Mouse (Mus musculus) heart, embryonic 10.5 days (tissue): ENCODE results near the gene Galnt5. TPM values are rescaled to one million over a fixed set of nuclear protein-coding genes. Genes with fewer than 3 reads are reported as not detected.

Experiments
- DNase-seq: peaks from one replicate; pipeline ENCODE4 v3.0.0-alpha.2; 2017; ENCODE audit warnings: low spot score
- H3K27ac ChIP-seq: fragments of 300-500 bp; sonication (generic); 2 replicates; pipeline ENCODE4 v1.5.1; 2016; ENCODE audit warnings: mild to moderate bottlenecking
- H3K27me3 ChIP-seq: fragments of 300-500 bp; sonication (generic); 2 replicates; pipeline ENCODE4 v1.6.1; 2016; ENCODE audit warnings: mild to moderate bottlenecking; ENCODE audit not compliant: poor library complexity, insufficient read depth, severe bottlenecking
- H3K36me3 ChIP-seq: fragments of 300-500 bp; sonication (generic); 2 replicates; pipeline ENCODE4 v1.6.1; 2016; ENCODE audit warnings: mild to moderate bottlenecking, moderate library complexity
- H3K4me1 ChIP-seq: fragments of 300-500 bp; sonication (generic); 2 replicates; pipeline ENCODE4 v1.6.1; 2016; ENCODE audit warnings: mild to moderate bottlenecking
- H3K4me3 ChIP-seq: fragments of 300-500 bp; sonication (generic); 2 replicates; pipeline ENCODE4 v1.5.1; 2016; ENCODE audit warnings: mild to moderate bottlenecking, moderate library complexity
- H3K9me3 ChIP-seq: fragments of 300-500 bp; sonication (generic); 2 replicates; pipeline ENCODE4 v1.6.1; 2016; ENCODE audit warnings: mild to moderate bottlenecking, moderate library complexity
- WGBS: fragments of 180-500 bp; shearing (Covaris S2); methylation state at CpG from one replicate; pipeline ENCODE4 v1.1.7; 2016; 5-methylcytosine and 5-hydroxymethylcytosine counted together
- polyA plus RNA-seq: library from polyadenylated mRNA; unstranded; fragments of >200 nt; fragmentation: Nextera tagmentation; extraction: Ambion mirVana; gene quantifications from 2 replicates; pipeline ENCODE4 v1.2.1, GENCODE M21; 2016

Gene Galnt5
- polyA plus RNA-seq, 1 experiment from 2014 or later = 0.05 TPM

DNA sequence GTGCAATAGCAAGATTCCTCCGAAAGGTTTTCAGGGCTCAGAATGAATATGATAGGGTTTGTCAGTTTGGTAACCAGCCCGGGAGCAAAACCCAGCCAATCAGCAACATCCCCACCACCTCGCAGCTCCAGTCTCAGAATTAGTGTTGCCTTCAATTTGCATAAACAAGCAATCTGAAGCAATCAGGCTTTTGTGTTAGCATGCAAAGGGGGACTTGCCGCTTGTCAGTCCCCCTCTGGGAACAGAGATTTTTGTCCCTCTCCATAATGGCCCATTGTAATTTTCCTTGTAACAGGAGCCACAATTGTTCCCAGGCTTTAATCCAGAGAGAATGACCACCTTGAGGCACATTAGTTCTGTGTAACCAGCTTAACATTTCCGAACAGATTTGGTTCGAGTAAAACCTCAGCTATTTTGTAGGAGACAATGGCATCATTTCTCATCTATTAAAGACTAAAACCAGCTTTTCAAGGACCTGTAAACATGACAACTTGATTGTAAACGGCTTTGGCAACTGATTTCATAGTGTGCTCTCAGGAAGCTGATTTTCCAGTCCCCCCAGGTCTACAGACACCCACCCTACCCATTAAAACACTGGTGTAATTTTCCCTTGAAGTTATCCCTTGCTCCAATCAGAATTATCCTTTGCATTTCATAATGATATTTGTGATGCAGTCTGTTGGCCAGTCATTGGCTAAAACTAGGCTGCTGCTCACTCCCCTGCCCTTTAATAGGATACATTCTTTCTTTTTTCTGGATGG lies 55.3 kb downstream of the Galnt5 start, which contains the start of gene Ermn:
TSS of gene Ermn (minus strand) at position 44 of the 761 bp plus-strand sequence.
- 51% methylated on average over 7 of the region's 7 CpGs for WGBS
- H3K27ac ChIP-seq = no peak within 1 kb of the TSS
- no peaks in the 10 kb centered on the region for H3K36me3 ChIP-seq
- H3K27me3 ChIP-seq = no peaks in the 10 kb centered on the region
- H3K9me3 ChIP-seq = no peaks in the 10 kb centered on the region
- no peak within 1 kb of the TSS for H3K4me3 ChIP-seq
- DNase-seq = no peak
- no peaks in the 10 kb centered on the region for H3K4me1 ChIP-seq

DNA sequence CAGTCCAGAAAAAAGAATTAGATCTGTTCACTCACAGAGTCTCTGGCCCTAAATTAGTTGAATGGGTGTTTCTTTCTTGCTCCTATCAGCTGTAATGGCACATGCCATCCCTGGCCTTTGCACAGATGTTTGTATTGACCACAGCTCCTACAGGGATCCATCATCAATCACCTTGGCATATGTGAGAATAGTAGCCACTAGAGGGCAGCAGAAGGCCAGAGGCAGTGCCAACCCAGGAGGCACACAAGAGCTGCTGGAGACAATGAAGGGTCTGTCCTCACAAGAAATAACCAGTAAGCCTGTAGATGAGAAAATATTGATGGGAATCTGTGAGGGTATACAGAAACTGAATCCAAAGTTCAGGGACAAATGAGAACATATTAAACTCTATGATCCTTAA lies 57.7 kb downstream of the Galnt5 start:
- DNase-seq = no peak
- Histone ChIP-seq H3K36me3 (no peaks in the 10 kb centered on the region), H3K27me3 (no peaks in the 10 kb centered on the region), H3K9me3 (no peaks in the 10 kb centered on the region), H3K4me1 (no peaks in the 10 kb centered on the region), H3K27ac (no peak overlapping the region), H3K4me3 (no peak overlapping the region)

DNA sequence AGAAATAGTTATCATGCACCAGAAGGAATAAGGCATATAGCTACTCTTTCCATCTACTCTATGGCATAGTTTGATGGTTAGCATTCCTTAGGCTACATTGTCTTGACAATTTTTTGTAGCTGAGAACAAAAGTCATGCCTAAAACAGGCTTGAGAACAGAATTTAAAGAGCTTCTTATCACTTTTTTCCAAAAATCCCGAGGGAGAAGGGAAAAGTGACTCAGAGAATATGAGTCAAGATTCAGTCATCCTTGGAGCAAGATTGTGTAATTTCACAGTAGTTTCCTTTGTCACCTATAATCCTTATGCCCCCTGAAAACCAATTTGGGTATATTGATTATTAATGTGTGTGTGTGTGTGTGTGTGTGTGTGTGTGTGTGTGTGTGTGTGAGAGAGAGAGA lies 82.2 kb downstream of the Galnt5 start:
- Histone ChIP-seq H3K4me1 (no peaks in the 10 kb centered on the region), H3K9me3 (no peaks in the 10 kb centered on the region), H3K4me3 (no peak overlapping the region), H3K27ac (no peak overlapping the region), H3K27me3 (no peaks in the 10 kb centered on the region), H3K36me3 (no peaks in the 10 kb centered on the region)
- WGBS = 40% methylated on average over 1 of the region's 1 CpGs
- DNase-seq = no peak

DNA sequence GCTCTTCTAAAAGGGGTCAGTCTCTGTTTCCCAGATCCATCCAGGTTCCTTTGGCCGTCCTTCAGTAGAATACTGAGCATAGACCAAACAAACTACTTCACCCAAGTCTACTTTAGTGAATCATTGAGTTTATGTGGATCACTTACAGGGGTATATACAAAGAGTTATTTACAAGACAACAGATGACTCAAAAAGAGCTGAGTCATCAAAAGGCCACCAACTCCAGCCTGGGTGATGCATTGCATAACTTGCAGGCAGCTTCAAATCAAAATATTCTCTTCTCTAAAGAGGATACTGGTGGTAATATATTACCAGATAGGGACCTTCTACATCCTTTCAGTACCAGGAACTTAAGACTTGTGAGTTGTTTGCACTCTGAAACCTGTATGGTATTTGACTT lies 88.7 kb downstream of the Galnt5 start:
- Histone ChIP-seq H3K27ac (no peak overlapping the region), H3K4me1 (no peaks in the 10 kb centered on the region), H3K4me3 (no peak overlapping the region), H3K36me3 (no peaks in the 10 kb centered on the region), H3K27me3 (no peaks in the 10 kb centered on the region), H3K9me3 (no peaks in the 10 kb centered on the region)
- 68% methylated on average over 1 of the region's 1 CpGs for WGBS
- no peak for DNase-seq

DNA sequence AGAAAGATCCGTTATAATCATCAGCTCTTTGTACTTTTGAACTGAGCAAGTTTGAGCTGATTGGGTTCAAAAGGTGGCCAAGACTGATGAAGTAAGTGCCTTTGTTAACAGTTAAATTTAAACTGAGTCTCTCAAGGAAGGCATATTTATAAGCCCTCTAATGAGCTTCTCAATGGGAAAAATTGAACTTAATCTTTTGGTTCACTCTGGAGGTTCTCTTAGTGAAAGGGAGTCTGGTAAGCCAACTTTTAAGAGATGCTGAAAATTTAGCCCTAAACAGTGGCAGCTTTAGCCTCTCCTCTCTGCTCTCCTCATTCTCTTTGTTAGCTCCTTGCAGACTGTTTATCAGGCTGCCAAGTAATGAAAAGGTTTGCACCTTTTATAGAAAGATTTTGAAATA lies 97.1 kb downstream of the Galnt5 start:
- 80% methylated on average over 1 of the region's 1 CpGs for WGBS
- Histone ChIP-seq H3K9me3 (no peaks in the 10 kb centered on the region), H3K36me3 (no peaks in the 10 kb centered on the region), H3K4me1 (no peaks in the 10 kb centered on the region), H3K27me3 (no peaks in the 10 kb centered on the region), H3K27ac (no peak overlapping the region), H3K4me3 (no peak overlapping the region)
- DNase-seq = no peak

Other genes starting within 250 kb of the Galnt5 start
- not detected in 2 replicates for gene Ermn, start 55.0 kb downstream of the Galnt5 start, polyA plus RNA-seq
- 0.06 and 0.39 TPM in 2 replicates for gene Cytip, start 197.6 kb downstream of the Galnt5 start, polyA plus RNA-seq